Mouse (Mus musculus): ENCODE measurements around the gene Hamp2.

The Hamp2 gene

DNA sequence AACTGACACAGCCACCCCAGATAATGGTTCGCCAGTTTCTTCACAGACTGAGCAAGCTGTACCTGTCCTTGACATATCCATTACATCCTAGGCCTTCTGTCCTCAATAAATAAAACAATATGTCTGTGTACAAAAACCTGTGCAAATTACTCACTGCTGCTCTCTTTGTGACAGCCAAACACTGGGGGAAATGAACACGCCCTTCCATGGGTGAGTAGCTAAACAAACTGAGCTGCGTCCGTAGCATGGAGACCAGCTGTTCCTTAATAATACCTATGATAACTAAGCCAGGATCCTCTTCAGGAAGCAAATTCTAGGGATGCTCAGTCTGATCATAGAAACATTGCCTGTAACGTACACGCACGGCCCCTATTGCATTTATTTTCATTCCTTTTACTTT is 35.7 kb downstream of the Hamp2 start:
- DNase-seq = no peak

DNA sequence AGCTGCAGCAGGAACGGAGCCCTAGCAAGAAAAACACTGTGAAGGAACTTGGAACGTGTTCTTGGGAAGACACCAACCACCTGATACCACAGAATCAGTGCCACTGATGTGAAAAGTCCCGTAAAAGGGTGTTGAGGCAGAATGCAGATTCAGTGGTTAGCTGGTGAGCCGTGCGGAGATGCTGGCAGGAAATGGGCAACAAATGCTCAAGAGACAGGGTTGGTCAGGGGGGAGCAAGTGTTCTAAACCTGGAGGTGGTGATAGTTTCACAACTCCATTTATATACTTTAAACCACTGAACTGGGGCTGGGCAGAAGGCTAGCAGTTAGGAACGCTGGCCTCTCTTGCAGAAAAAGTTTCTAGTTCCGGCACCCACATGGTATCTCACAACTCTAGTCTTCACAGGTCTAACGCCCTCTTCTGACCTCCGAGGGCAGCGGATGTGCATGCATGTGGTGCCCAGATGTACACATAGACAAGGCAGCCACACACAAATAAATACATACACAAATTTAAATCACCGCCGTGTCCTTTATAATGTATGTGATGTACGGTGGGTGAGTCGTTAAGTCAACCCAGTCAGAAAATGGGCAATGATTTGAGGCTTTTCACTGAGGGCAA is 36.8 kb downstream of the Hamp2 start:
- no peak for DNase-seq

GRCm38 (mm10) chr7:30886852-30887251 is 37.6 kb downstream of the Hamp2 start:
- no peak for DNase-seq

DNA sequence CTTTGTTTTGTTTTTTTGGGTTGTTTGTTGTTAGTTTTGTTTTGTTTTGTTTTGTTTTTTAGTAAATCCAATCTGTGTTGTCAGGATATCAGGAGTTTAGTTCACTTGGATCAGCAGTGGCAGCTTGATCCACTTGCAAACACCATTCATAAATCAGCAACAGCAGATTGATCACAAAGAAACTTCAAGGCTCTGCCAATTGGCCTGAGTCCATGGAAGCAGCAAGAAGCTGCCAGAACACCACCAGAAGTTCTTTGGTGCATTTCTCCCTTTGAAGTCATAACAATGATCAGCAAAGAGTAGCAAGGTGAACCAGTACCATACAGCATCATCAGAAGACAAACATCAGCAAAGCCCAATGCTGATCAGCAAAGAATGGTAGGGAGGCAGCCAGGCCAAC is 40.4 kb downstream of the Hamp2 start:
- DNase-seq = no peak

GRCm38 (mm10) chr7:30881367-30881766 is 43.1 kb downstream of the Hamp2 start:
- DNase-seq = no peak

- no peak for DNase-seq
Measured at GRCm38 (mm10) chr7:30880176-30880575, 44.3 kb downstream of the Hamp2 start, which contains the start of gene Cd22. Cd22 (minus strand) TSS chr7:30880342.

- DNase-seq = no peak
Measured at GRCm38 (mm10) chr7:30878950-30879349, 45.5 kb downstream of the Hamp2 start.

DNA sequence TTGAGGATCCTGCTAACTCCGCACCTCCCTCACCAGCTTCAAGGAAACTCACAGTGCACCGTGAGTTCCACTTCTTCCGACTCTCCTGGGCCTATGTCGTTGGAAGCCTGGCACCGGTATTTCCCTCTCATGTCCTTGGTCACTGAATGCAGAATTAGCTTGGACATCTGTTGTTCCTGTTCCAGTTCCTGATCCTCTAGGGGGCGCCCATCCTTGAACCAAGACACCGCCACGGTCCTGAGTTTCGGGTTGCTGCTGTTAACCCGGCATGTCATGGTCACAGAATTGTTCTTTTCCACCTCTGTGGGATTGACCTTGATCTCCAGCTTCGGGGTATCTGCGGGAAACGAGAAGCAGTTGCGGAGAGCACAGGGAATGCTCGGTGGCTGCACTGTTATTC is 51.4 kb downstream of the Hamp2 start:
- DNase-seq = peak; percentile 47

Measured in cerebellum, adult 11-12 months (tissue).